Mouse (Mus musculus) lung, embryonic 14.5 days (tissue): Measurements from ENCODE around the gene Mmp11. TPM values are rescaled to one million over a fixed set of nuclear protein-coding genes. Genes with fewer than 3 reads are reported as not detected.
A peak's percentile ranks its signal among the peaks of the same experiment; 100 is the strongest.
"Not testable (repeated sequence)": the region's sequence is repeated elsewhere in the genome, so short reads cannot be mapped to it uniquely, and the experiment has no call there.

Source experiments
- ATAC-seq: fragments of 200-750 bp; cut with Nextera tagmentation; 2 replicates; pipeline ENCODE4 v1.8.0; 2017; ENCODE audit warnings: mild to moderate bottlenecking, moderate TSS enrichment, moderate library complexity; ENCODE audit not compliant: insufficient read depth
- DNase-seq: peaks from one replicate; pipeline ENCODE4 v3.0.0-alpha.2; 2015
- H3K27ac ChIP-seq: fragments of 300-500 bp; sonication (generic); 2 replicates; pipeline ENCODE4 v1.5.1; 2014; ENCODE audit warnings: low read depth, mild to moderate bottlenecking, moderate library complexity
- H3K27me3 ChIP-seq: fragments of 300-500 bp; sonication (generic); 2 replicates; pipeline ENCODE4 v1.6.1; 2014; ENCODE audit warnings: low read length, control low read depth; ENCODE audit not compliant: insufficient read depth
- H3K36me3 ChIP-seq: fragments of 300-500 bp; sonication (generic); 2 replicates; pipeline ENCODE4 v1.6.1; 2014; ENCODE audit warnings: control low read depth; ENCODE audit not compliant: insufficient read depth
- H3K4me1 ChIP-seq: fragments of 300-500 bp; sonication (generic); 2 replicates; pipeline ENCODE4 v1.6.1; 2014; ENCODE audit warnings: antibody characterized with exemption, control low read depth; ENCODE audit not compliant: insufficient read depth
- H3K4me2 ChIP-seq: fragments of 300-500 bp; sonication (generic); 2 replicates; pipeline ENCODE4 v1.6.1; 2014; ENCODE audit warnings: mild to moderate bottlenecking
- H3K4me3 ChIP-seq: fragments of 300-500 bp; sonication (generic); 2 replicates; pipeline ENCODE4 v1.5.1; 2014; ENCODE audit warnings: low read depth, low read length
- H3K9ac ChIP-seq: fragments of 300-500 bp; sonication (generic); 2 replicates; pipeline ENCODE4 v1.6.1; 2014
- H3K9me3 ChIP-seq: fragments of 300-500 bp; sonication (generic); 2 replicates; pipeline ENCODE4 v1.6.1; 2016; ENCODE audit warnings: low read depth, low read length, control low read depth
- CTCF ChIP-seq: IDR thresholded peaks from 2 replicates; pipeline ENCODE4 v1.5.1; 2016; ENCODE audit warnings: antibody characterized with exemption, low read depth
- WGBS: fragments of 180-500 bp; shearing (Covaris S2); extraction: QIAGEN DNeasy Blood & Tissue Kit; methylation state at CpG from one replicate; pipeline ENCODE4 v1.1.7; 2014; 5-methylcytosine and 5-hydroxymethylcytosine counted together
- polyA plus RNA-seq: library from polyadenylated mRNA; unstranded; fragments of >200 nt; fragmentation: Nextera tagmentation; extraction: Ambion mirVana; gene quantifications from 2 replicates; pipeline ENCODE4 v1.2.1, GENCODE M21; 2014

The Mmp11 gene
- polyA plus RNA-seq, 1 experiment from 2014 or later = 61.9 TPM

DNA sequence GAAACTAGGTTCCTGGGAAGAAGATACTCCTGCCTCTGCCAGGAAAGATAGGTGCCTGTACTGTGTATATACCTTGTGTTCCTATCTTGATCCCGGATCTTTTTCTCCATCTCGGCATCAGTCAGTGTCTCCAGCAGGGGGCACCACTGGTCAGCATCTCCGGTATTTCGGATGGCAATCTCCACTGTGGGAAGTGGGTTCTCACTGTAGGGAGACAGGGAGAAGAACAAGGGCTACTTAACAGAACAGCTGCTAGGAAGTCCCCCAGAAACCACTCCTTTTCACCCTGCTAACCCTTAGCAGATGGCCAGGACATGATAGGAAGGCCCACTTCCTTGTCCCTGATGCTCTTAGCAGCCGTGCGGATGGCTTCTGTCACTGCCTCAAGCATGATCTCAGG lies 38.9 kb downstream of the Mmp11 start:
- peak; percentile 85 for TF ChIP-seq CTCF
- no peaks in the 10 kb centered on the region for H3K9me3 ChIP-seq
- H3K4me1 ChIP-seq = no peaks in the 10 kb centered on the region; the same call in 1 of the 2 replicates
- H3K27ac ChIP-seq = no peak overlapping the region
- H3K4me2 ChIP-seq = no peak overlapping the region
- no peaks in the 10 kb centered on the region for H3K27me3 ChIP-seq
- peaks cover 74% of the 10 kb centered on the region for H3K36me3 ChIP-seq
- ATAC-seq (no peak), DNase-seq (peak; percentile 84)
- H3K4me3 ChIP-seq = no peak overlapping the region
- 40% methylated on average over 6 of the region's 6 CpGs for WGBS
- no peak overlapping the region for H3K9ac ChIP-seq

DNA sequence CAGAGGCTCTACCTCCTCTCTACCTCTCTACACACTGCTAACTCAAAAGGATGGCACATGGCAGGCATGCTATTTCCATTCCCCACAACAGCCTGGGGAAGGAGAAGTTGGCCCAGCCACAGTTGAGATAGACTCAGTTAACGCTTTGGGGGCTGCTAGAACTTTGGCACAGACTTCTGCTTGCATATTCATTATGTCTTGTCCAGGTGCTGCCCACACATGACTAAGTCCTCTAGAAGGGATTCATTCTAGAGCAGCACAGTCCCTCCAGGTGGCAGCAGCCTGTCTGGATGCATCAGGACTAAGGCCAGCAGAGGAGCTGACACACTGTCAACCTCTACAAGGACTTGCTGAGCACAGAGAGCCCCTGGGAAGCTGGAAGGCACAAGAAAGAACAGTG lies 40.1 kb downstream of the Mmp11 start:
- Histone ChIP-seq H3K27ac (no peak overlapping the region), H3K4me2 (no peak overlapping the region), H3K4me3 (no peak overlapping the region), H3K9ac (no peak overlapping the region), H3K27me3 (no peaks in the 10 kb centered on the region), H3K36me3 (peaks cover 62% of the 10 kb centered on the region), H3K4me1 (no peaks in the 10 kb centered on the region; the same call in 1 of the 2 replicates), H3K9me3 (no peaks in the 10 kb centered on the region)
- DNase-seq = no peak
- no peak for ATAC-seq
- WGBS = 92% methylated on average over 1 of the region's 1 CpGs
- no peak for TF ChIP-seq CTCF

DNA sequence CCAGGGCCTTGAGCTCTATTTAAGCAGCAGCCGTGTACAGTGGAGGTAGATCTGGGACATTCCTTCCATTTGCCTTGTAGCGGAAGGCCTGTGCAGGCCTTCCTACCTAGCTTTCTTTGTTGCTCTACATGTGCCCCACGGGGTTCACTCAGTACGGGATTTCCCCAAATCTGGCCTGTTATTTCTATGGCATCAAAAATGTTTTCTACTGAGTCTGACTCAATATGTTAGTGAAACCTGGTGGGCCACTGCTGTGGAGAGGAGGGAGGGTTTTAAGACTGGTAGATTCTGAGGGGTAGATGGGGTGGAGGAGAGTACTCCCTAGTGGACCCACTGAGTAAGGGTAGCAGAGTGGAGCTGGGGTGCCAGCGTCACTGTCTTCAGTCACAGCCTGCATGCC lies 40.6 kb downstream of the Mmp11 start:
- DNase-seq (no peak), ATAC-seq (no peak)
- no peaks in the 10 kb centered on the region; the same call in 1 of the 2 replicates for H3K4me1 ChIP-seq
- no peak overlapping the region for H3K9ac ChIP-seq
- no peaks in the 10 kb centered on the region for H3K27me3 ChIP-seq
- TF ChIP-seq CTCF = no peak
- peaks cover 58% of the 10 kb centered on the region for H3K36me3 ChIP-seq
- H3K4me3 ChIP-seq = no peak overlapping the region
- WGBS = 90% methylated on average over 5 of the region's 5 CpGs
- H3K9me3 ChIP-seq = no peaks in the 10 kb centered on the region
- H3K4me2 ChIP-seq = no peak overlapping the region
- no peak overlapping the region for H3K27ac ChIP-seq

DNA sequence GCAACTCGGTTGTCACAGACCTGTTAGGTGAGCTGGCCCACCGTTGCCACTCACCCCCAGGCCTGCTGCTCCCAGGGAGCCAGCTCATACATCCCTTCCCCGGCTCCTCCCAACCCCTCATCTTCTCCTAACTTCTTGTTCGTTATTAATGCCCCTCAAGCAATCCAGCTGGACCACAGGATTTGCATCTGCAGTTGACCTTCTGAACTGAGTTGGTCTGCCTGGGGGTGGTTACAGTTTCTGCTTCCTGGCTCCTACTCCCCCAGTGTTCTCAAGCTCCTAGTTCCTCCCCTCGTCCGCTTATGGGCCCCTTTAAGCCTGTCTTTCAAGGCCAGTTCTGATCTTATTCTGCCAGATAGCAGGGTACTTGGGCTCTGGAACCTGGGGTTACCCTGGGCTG lies 41.7 kb downstream of the Mmp11 start:
- TF ChIP-seq CTCF = no peak
- Histone ChIP-seq H3K4me1 (no peaks in the 10 kb centered on the region; the same call in 1 of the 2 replicates), H3K27ac (no peak overlapping the region), H3K4me3 (no peak overlapping the region), H3K9me3 (no peaks in the 10 kb centered on the region), H3K4me2 (no peak overlapping the region), H3K36me3 (peaks cover 47% of the 10 kb centered on the region), H3K9ac (no peak overlapping the region), H3K27me3 (no peaks in the 10 kb centered on the region)
- 63% methylated on average over 6 of the region's 6 CpGs for WGBS
- DNase-seq (no peak), ATAC-seq (no peak)

DNA sequence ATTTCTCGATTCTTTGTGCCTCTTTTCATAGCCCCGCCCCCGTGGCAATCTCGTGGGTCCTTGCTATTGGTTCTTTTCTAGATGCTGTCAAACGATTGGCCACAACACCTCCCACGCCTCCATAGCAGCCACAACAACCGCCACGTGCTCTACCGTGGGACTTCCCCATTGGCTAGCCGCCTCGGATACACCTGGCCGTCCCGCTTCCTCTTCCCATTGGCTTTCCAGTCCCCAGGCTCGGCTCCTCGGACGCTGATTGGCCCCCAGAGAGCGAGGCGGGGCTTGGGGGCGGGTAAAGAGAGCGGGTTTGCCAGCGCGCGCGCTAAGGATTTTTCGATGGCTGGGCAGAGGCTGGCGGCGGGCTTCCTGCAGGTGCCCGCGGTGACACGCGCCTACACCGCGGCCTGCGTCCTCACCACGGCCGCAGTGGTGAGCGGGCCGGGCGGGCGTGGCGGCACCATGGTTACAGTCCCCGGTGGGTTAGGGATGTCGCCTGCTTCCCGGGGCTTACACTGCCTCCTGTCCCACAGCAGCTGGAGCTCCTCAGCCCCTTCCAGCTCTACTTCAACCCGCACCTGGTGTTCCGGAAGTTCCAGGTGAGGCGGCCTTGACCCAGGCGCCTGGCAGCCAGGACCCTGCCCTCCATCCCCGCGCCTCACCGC lies 43.1 kb downstream of the Mmp11 start, which contains the start of gene Derl3:
Derl3 (plus strand) TSS at position 325 of the 662 bp plus-strand sequence.
- peak within 1 kb of the TSS; percentile 52; the same call in 1 of the 2 replicates for H3K27ac ChIP-seq
- TF ChIP-seq CTCF = no peak
- peak within 1 kb of the TSS; percentile 89 for H3K4me2 ChIP-seq
- H3K9me3 ChIP-seq = no peaks in the 10 kb centered on the region
- H3K36me3 ChIP-seq = peaks cover 37% of the 10 kb centered on the region
- DNase-seq (peak; percentile 97), ATAC-seq (peak; percentile 98)
- H3K27me3 ChIP-seq = no peaks in the 10 kb centered on the region
- WGBS = under 1% methylated on average over 51 of the region's 51 CpGs
- no peaks in the 10 kb centered on the region; the same call in 1 of the 2 replicates for H3K4me1 ChIP-seq
- peak within 1 kb of the TSS; percentile 41 for H3K4me3 ChIP-seq
- H3K9ac ChIP-seq = peak within 1 kb of the TSS; percentile 28

DNA sequence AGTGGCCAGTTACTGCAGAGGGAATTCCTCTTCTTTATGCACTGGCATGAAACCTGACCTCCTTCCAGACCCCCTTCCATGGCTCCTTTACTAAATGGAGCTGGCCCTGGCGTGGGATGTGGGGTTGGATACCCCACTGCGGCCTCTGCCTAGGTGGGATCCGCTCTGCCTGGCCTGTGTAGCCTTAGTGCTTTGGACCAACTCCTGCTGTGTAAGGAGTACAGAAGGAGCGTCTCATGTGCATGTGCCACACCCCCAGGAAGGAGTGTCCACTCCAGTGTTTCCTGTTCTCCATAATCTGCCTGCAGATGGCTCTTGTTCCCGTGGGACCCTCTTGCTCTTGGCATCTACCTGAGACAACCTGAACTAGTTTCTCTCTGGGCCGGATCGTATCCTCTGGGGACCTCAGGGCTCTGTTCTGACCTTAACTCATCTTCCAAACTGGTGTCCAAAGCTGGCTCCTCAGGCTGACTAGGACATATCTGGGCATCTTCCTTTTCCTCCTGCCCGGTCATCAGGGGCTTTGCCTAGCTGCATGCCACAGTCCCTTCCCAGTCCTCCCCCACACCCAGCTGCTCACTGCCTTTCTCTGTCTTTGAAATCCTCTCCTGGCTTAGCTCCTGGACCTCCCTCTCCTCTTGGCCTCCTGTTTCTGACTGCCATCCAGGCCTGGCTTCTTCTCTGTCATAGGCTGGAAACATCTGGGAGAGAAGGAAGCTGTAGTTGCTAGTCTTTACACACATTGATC lies 46.7 kb downstream of the Mmp11 start:
- H3K27ac ChIP-seq = no peak overlapping the region
- H3K27me3 ChIP-seq = no peaks in the 10 kb centered on the region
- WGBS = 35% methylated on average over 8 of the region's 8 CpGs
- no peak overlapping the region for H3K4me2 ChIP-seq
- no peak for TF ChIP-seq CTCF
- no peak overlapping the region; the same call in 1 of the 2 replicates for H3K9ac ChIP-seq
- ATAC-seq = no peak
- no peaks in the 10 kb centered on the region for H3K9me3 ChIP-seq
- DNase-seq = no peak
- H3K4me3 ChIP-seq = no peak overlapping the region
- H3K36me3 ChIP-seq = peaks cover 7% of the 10 kb centered on the region; the same call in 1 of the 2 replicates
- no peaks in the 10 kb centered on the region; the same call in 1 of the 2 replicates for H3K4me1 ChIP-seq

DNA sequence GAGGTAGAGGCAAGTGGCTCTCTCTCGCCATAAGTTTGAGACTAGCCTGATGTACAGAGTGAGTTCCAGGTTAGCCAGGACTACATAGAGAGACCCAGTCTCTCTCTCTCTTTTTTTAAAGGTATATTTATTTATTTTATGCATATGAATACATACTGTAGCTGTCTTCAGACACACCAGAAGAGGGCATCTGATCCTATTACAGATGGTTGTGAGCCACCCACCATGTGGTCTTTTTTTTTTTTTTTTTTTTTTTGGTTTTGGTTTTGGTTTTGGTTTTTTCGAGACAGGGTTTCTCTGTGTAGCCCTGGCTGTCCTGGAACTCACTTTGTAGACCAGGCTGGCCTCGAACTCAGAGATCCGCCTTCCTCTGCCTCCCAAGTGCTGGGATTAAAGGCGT lies 48.8 kb downstream of the Mmp11 start:
- 70% methylated on average over 5 of the region's 5 CpGs for WGBS
- not testable (repeated sequence) for H3K36me3 ChIP-seq, H3K27ac ChIP-seq, H3K9ac ChIP-seq, DNase-seq, H3K27me3 ChIP-seq, ATAC-seq, H3K4me3 ChIP-seq, H3K4me1 ChIP-seq, H3K9me3 ChIP-seq, H3K4me2 ChIP-seq
